Mouse (Mus musculus) adrenal gland, postnatal 25 days (tissue): Measurements from ENCODE around the gene Armc9. TPM values are rescaled to one million over a fixed set of nuclear protein-coding genes. Genes with fewer than 3 reads are reported as not detected.

Source experiments
- DNase-seq: peaks from one replicate; pipeline ENCODE4 v3.0.0; 2021; ENCODE audit warnings: mixed read lengths
- total RNA-seq: library from RNA; stranded (reverse); gene quantifications from 2 replicates; pipeline ENCODE4 v1.2.3, GENCODE M21; 2021

Gene Armc9
- total RNA-seq, 1 experiment from 2014 or later, result 12.4 TPM

- peak; percentile 61 for DNase-seq
Measured at GRCm38 (mm10) chr1:86281781-86282536, 127.4 kb downstream of the Armc9 start.

DNA sequence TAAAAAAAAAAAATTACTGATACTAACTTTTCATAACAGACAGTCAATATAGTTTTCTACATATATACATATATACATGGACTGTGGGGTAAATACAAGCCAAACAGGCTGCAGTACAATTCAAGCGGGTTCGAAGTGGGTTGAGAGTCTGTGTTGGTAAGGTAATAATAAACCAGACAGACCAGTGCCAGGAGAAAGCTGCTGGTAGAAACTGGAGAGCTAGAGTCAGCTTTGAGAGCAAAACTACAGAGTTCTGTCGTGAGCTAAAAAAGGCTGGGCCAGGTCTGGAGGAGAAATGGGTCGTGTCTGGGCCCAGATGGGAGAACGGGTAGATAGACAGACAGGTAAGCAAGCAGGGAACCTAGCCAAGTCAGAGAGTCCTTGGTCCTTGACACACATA lies 129.5 kb downstream of the Armc9 start:
- DNase-seq, result no peak

GRCm38 (mm10) chr1:86285295-86285694 lies 130.7 kb downstream of the Armc9 start:
- no peak for DNase-seq

DNA sequence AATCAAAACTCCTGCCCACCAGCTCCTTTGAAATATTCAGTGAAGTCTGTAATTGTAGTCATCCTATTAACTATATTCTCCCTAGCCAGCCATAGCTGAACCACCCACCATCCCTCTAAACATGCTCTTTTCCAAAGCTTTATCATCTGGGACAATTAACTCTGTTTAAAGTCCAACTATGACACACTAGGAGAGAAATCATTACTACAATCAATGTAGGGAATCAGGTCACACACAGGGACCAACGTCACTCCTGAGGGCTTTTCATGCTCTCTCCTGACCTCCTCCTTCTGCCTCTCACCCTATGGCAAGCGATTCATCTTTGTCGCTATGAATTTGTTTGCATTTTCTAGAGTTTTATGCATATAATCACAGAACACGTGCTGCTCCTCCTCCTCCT lies 132.9 kb downstream of the Armc9 start:
- DNase-seq, result no peak

- no peak for DNase-seq
Measured at GRCm38 (mm10) chr1:86290452-86290851, 135.9 kb downstream of the Armc9 start.

DNA sequence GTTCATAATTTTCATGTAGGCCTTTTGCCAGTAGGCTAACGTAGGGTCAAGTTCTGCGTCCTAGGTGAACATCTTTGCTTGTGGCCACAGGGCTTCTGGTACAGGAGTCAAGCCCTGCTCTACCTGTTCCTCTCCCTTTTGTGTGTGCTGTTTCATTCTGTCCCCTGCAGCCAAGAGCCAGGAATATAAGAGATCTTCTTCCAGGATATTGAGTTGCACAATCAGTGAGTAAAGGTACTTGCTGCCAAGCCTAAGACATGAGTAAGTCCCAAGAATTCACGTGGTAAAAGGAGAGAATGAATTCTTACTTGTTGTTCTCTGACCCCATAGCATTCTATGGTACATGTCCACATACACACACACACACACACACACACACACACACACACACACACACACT lies 138.5 kb downstream of the Armc9 start:
- DNase-seq, result no peak

GRCm38 (mm10) chr1:86293868-86294267 lies 139.3 kb downstream of the Armc9 start:
- DNase-seq, result no peak

GRCm38 (mm10) chr1:86294472-86294871 lies 139.9 kb downstream of the Armc9 start:
- no peak for DNase-seq

DNA sequence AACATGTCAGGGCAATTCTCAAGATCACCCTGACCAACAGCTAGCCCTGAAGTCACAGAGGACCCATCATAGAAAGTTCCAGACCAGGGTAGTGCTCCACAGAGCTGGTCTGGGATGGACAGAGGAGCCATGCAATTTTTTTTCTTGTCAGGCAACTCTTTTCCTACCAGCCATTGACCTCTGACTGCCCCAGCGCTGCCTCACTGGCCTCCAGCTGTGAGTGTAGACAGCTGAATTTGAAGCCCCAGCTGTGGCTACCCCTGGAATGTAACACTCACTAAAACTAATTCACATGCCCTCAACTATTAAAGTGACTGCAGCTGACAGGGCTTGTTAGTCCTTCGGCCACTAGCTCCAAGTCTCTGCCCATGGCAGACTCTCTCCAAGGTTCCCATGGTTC lies 145.5 kb downstream of the Armc9 start:
- no peak for DNase-seq

- DNase-seq, result no peak
Measured at GRCm38 (mm10) chr1:86300731-86301130, 146.2 kb downstream of the Armc9 start.

GRCm38 (mm10) chr1:86301221-86302091 lies 146.9 kb downstream of the Armc9 start:
- no peak for DNase-seq

GRCm38 (mm10) chr1:86302532-86302931 lies 148.0 kb downstream of the Armc9 start, which contains the start of gene B3gnt7:
B3gnt7 (plus strand) TSS chr1:86302832.
- DNase-seq, result no peak

GRCm38 (mm10) chr1:86303063-86303872 lies 148.7 kb downstream of the Armc9 start:
- peak; percentile 55 for DNase-seq

GRCm38 (mm10) chr1:86303873-86304250 lies 149.3 kb downstream of the Armc9 start:
- no peak for DNase-seq

DNA sequence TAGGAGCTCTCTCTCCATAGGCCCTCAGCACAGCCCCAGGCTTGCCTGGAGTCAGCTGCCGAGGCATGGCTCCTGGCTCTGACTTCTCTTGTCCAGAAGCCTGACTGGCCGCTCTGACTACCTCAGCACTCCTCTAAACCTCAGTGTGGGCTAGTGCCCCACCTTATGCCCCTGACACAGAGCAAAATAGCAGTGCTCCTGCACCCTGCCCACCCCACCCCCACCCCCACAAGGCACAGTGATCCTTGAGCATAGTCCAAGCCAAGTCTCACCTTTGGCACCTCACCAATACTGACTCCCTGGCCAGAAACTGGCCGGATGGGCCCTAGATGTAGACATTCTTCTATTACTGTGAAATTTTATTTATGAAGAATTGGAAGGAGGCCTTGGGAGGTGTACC lies 152.1 kb downstream of the Armc9 start:
- no peak for DNase-seq

GRCm38 (mm10) chr1:86307177-86307762 lies 152.7 kb downstream of the Armc9 start:
- no peak for DNase-seq

DNA sequence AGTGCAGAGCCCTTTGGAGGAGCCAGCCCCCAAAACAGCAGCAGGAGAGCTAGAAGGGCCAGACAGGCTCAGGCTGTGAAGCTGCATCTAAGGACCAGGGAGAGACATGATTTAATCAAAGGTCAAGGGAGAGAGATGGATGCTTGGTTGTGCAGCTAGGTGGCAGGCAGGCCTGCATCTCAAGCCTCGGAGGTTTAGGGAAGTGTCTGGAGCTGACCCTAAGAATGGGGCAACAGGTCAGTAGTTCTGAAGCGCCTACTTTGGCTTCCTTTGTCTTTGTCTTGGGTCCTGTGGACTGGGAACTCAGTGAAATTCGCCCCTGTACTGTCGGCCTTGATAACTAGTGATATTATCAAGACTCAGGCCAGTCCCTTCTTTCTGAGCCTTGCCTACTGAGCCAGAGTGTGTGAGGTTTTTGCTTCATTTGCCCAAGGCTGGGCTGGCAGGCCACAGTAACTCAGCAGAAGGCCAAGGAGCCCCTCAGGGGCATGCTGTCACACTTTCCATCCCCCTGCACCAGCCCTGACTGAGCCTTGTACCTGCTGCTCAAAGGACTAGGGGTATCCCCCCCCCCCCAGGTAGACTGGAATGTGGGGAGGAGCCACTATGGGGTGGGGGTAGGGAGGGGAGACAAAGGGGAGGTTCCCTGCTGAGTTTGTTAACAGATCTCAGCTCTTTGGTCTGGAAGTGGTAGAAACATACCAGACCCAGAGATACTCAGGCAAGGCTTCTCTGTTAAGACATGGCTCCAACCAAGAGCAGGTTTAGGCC lies 153.5 kb downstream of the Armc9 start:
- no peak for DNase-seq

GRCm38 (mm10) chr1:86309270-86309833 lies 154.8 kb downstream of the Armc9 start:
- no peak for DNase-seq

DNA sequence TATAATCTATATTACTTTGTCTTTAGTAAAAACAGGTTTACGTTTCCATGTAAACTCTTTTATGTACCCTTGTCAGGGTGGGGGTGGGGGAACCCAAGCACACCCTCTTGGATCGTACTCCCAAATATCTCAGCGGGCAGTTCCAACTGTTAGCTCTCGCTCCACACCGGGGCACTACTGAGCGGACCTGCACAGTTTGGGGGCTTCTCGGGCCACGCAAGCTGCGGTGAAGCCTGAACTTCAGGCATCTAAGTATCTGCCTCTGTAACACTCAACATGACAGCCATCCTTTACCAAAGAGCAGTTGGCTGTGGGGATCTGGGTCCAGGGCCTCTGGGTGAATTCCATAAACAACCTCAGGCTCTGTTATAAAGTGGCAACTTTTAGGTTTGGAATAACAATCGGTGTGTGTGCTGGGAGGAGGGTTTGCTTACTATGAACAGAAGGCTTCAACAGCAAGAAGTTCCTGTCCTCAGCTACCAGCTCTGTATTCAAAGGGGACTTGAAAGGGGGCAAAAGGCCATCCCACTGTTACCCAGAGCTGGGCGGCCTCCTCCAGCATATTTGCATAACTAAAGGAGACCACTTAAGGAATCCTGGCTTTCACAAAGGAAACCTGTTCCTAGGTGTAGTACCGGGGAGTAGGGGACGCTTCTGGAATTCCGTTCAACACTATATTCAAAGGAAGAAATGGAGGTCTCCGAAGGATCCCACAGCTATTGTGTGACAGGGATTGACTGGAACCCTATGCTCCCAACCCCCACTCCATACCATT lies 156.1 kb downstream of the Armc9 start:
- DNase-seq, result no peak

DNA sequence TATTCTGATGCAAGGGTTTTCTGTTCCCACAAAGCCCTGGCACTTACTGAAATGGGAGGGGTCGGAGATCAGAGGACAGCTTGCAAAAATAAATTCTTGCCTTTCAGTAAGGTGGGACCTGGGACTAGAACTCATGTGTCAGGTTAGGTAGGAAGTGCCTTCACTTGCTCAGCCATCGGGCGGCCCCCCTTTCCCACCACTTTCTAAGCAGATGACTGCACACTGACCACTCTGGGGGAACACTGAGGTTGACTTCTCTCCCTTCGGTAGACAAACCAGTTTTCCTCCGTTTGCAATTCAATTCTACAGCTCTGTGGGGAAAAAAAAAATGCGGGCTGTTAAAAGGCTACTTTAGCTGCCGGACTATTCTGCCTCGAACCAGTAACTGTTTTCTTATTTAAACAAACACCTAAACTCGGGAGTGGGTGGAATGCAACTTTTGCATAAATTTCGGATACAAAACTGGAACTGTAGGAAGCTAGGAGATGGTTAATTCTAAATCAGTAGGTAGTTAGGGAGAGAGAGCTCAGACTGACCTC lies 157.0 kb downstream of the Armc9 start:
- no peak for DNase-seq
